Mouse (Mus musculus) common myeloid progenitor, adult 5-6 weeks (primary cell): ENCODE measurements around the gene Dchs2. TPM values are rescaled to one million over a fixed set of nuclear protein-coding genes. Genes with fewer than 3 reads are reported as not detected.

ENCODE experiments used
- ATAC-seq: replicated peaks from 2 replicates; pipeline ENCODE4 v1.8.0; 2016; ENCODE audit warnings: low read depth, mild to moderate bottlenecking, moderate TSS enrichment, inconsistent platforms; ENCODE audit not compliant: poor library complexity, severe bottlenecking
- total RNA-seq: library from RNA; stranded (forward); fragments of 200-1000, 187-1606 nt; gene quantifications from 2 replicates; pipeline ENCODE4 v1.2.3, GENCODE M21; 2017

Dchs2 gene
- total RNA-seq, 1 experiment from 2014 or later, result not detected

- no peak for ATAC-seq
Measured at GRCm38 (mm10) chr3:83148055-83148447, 20.3 kb downstream of the Dchs2 start.

- no peak for ATAC-seq
Measured at GRCm38 (mm10) chr3:83148508-83148907, 20.8 kb downstream of the Dchs2 start.

GRCm38 (mm10) chr3:83155600-83155999 is 27.9 kb downstream of the Dchs2 start:
- no peak for ATAC-seq

- ATAC-seq, result no peak
Measured at GRCm38 (mm10) chr3:83156165-83156564, 28.4 kb downstream of the Dchs2 start.

- ATAC-seq, result no peak
Measured at GRCm38 (mm10) chr3:83161542-83162231, 33.9 kb downstream of the Dchs2 start.

GRCm38 (mm10) chr3:83163676-83164075 is 35.9 kb downstream of the Dchs2 start:
- no peak for ATAC-seq

- ATAC-seq, result no peak
Measured at GRCm38 (mm10) chr3:83185527-83185926, 57.8 kb downstream of the Dchs2 start.

- ATAC-seq, result no peak
Measured at GRCm38 (mm10) chr3:83191271-83191670, 63.5 kb downstream of the Dchs2 start.

- no peak for ATAC-seq
Measured at GRCm38 (mm10) chr3:83192401-83192800, 64.7 kb downstream of the Dchs2 start.

- ATAC-seq, result no peak
Measured at GRCm38 (mm10) chr3:83194911-83195310, 67.2 kb downstream of the Dchs2 start.

- ATAC-seq, result no peak
Measured at GRCm38 (mm10) chr3:83201286-83201980, 73.7 kb downstream of the Dchs2 start.

GRCm38 (mm10) chr3:83205073-83205668 is 77.4 kb downstream of the Dchs2 start:
- no peak for ATAC-seq

GRCm38 (mm10) chr3:83209646-83210045 is 81.9 kb downstream of the Dchs2 start:
- ATAC-seq, result no peak

- no peak for ATAC-seq
Measured at GRCm38 (mm10) chr3:83210210-83210609, 82.5 kb downstream of the Dchs2 start.

GRCm38 (mm10) chr3:83211939-83212338 is 84.2 kb downstream of the Dchs2 start:
- no peak for ATAC-seq

GRCm38 (mm10) chr3:83212578-83212977 is 84.8 kb downstream of the Dchs2 start:
- no peak for ATAC-seq

- no peak for ATAC-seq
Measured at GRCm38 (mm10) chr3:83218059-83218458, 90.3 kb downstream of the Dchs2 start.

- ATAC-seq, result no peak
Measured at GRCm38 (mm10) chr3:83220101-83220500, 92.4 kb downstream of the Dchs2 start.

GRCm38 (mm10) chr3:83222125-83222524 is 94.4 kb downstream of the Dchs2 start:
- ATAC-seq, result no peak

- ATAC-seq, result no peak
Measured at GRCm38 (mm10) chr3:83228383-83228782, 100.6 kb downstream of the Dchs2 start.

- no peak for ATAC-seq
Measured at GRCm38 (mm10) chr3:83230326-83230725, 102.6 kb downstream of the Dchs2 start.
